Mouse (Mus musculus) embryonic fibroblast, embryonic 13.5 days (primary cell): ENCODE results near the gene Opn1mw.

Experiments
- CTCF ChIP-seq: IDR thresholded peaks from 2 replicates; pipeline ENCODE4 v1.5.1; 2011; ENCODE audit warnings: mild to moderate bottlenecking, control low read depth, low read length, moderate library complexity, borderline replicate concordance; ENCODE audit not compliant: insufficient read depth
- POLR2A ChIP-seq: IDR thresholded peaks from 2 replicates; pipeline ENCODE4 v1.6.1; 2011; ENCODE audit warnings: low read depth, mild to moderate bottlenecking, control low read depth, low read length, moderate library complexity

DNA sequence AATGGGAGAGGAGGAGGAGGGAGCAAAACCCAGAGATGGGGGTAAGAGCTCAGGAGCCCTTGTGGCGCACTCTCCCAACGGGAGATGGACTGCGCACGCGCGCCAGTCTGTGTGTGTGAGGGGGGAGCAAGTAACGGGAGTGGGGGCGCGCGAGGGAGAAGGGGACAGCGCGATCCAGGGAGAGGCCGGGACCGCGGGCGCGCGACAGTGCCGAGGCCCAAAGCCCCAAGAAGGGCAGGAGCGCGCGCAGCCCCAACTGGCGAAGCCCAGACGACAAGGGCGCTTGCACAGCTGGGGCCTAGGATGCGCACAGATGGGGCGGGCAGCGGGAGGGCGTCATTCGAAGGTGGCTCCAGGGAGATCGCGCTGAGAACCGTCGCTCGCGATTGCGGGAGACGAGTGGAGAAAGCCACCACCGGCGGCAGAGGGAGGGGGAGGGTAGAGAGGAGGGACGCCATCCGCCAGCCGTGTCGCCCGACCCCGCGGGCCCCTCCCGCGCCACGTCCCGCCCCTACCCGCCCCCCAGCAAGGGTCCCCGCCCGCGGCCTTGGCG is 42.2 kb upstream of the Opn1mw start:
- TF ChIP-seq POLR2A (no peak; the same call in 1 of the 2 replicates), CTCF (no peak)
